Mouse (Mus musculus) CD4-positive, CD25-positive, alpha-beta regulatory T cell (primary cell): ENCODE results near the gene Cast. TPM values are rescaled to one million over a fixed set of nuclear protein-coding genes. Genes with fewer than 3 reads are reported as not detected.

Experiments used
- polyA plus RNA-seq: library from polyadenylated mRNA; unstranded; fragments of 100-300 nt; shearing (Covaris generic); gene quantifications from one replicate; pipeline ENCODE4 v1.2.1, GENCODE M21; 2017

The Cast gene
- polyA plus RNA-seq = 306 TPM

DNA sequence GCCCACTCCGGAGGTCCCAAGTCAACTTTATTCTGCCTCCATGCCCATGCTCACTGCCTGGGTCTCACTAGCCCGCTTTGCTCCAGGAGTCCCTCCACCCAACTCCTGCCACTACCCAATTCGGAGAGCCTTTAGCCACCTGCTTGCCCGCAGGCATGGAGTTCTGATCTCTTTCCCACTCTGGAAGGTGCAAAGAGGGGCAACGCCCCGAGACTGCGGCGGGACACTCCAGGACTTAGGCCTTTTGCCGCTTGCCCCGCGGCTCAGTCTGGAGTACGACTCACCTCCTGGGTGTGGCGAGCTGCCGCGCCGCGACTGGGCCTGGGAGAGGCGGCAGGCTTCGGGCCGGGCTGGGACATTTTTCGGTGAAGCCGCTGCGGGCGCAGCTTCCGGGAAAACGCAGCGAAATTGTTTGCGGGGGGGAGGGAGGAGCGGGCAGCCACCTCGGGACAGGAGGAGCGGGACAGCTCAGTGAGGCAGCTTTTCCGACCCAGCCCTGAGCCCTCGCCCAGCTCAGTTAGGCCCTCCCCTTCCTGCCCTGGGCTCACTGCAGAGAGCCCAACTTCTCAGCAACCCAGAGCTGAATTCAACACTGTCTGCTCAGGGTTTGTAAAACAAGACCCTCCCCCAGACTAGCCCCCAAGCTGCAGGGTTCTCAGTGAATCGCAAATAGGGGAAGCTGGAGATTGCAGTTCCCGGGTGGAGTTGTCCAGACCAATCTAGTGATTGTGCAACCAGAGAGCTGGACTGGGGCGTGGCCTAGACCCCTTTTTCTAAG lies at the start of gene Cast:
Cast (minus strand) TSS at position 659 of the 778 bp plus-strand sequence.

Other genes starting within 250 kb of the Cast start
- gene Erap1, start 169.2 kb downstream of the Cast start, polyA plus RNA-seq = 115 TPM